Mouse (Mus musculus) thymus, adult 2 months (tissue): ENCODE measurements around the gene Mss51. TPM values are rescaled to one million over a fixed set of nuclear protein-coding genes. Genes with fewer than 3 reads are reported as not detected.

Experiments
- DNase-seq: peaks from one replicate; pipeline ENCODE4 v3.0.0; 2021
- H3K27ac ChIP-seq: fragments of 200-500 bp; 2 replicates; pipeline ENCODE4 v1.5.1; 2012; ENCODE audit warnings: low read length, control low read depth; ENCODE audit not compliant: control insufficient read depth, insufficient read depth
- H3K27me3 ChIP-seq: fragments of 200-500 bp; 2 replicates; pipeline ENCODE4 v1.6.1; 2012; ENCODE audit warnings: mild to moderate bottlenecking, low read length, moderate library complexity, mixed read lengths; ENCODE audit not compliant: control insufficient read depth, insufficient read depth
- H3K36me3 ChIP-seq: fragments of 200-500 bp; 2 replicates; pipeline ENCODE4 v1.6.1; 2012; ENCODE audit warnings: mild to moderate bottlenecking, low read length, moderate library complexity; ENCODE audit not compliant: control insufficient read depth, insufficient read depth
- H3K4me1 ChIP-seq: fragments of 200-500 bp; replicated peaks from 2 replicates; pipeline ENCODE4 v1.6.1; 2012; ENCODE audit warnings: low read length; ENCODE audit not compliant: control insufficient read depth, insufficient read depth
- H3K4me3 ChIP-seq: fragments of 200-500 bp; 2 replicates; pipeline ENCODE4 v1.5.1; 2012; ENCODE audit warnings: mild to moderate bottlenecking, low read length, control low read depth, moderate library complexity; ENCODE audit not compliant: control insufficient read depth, insufficient read depth
- CTCF ChIP-seq: fragments of 200-500 bp; IDR thresholded peaks from 2 replicates; pipeline ENCODE4 v1.5.1; 2012; ENCODE audit warnings: mild to moderate bottlenecking, control low read depth, low read length, moderate library complexity, borderline replicate concordance; ENCODE audit not compliant: control insufficient read depth, poor library complexity, insufficient read depth; ENCODE audit errors: extremely low read depth
- POLR2A ChIP-seq: fragments of 200-500 bp; IDR thresholded peaks from 2 replicates; pipeline ENCODE4 v1.6.1; 2012; ENCODE audit warnings: mild to moderate bottlenecking, low read length, control low read depth, moderate library complexity; ENCODE audit not compliant: control insufficient read depth, poor library complexity, insufficient read depth; ENCODE audit errors: extremely low read depth
- WGBS: fragments of 180-500 bp; shearing (Covaris S2); methylation state at CpG from one replicate; pipeline ENCODE4 v1.1.7; 2018; 5-methylcytosine and 5-hydroxymethylcytosine counted together
- polyA plus RNA-seq: library from polyadenylated mRNA; depleted of rRNA; stranded (reverse); fragments of >200 nt; gene quantifications from 2 replicates; pipeline ENCODE4 v1.2.3, GENCODE M21; 2012; rRNA removed

Mss51 gene
- 2.9 and 3.9 TPM in 2 replicates for polyA plus RNA-seq

DNA sequence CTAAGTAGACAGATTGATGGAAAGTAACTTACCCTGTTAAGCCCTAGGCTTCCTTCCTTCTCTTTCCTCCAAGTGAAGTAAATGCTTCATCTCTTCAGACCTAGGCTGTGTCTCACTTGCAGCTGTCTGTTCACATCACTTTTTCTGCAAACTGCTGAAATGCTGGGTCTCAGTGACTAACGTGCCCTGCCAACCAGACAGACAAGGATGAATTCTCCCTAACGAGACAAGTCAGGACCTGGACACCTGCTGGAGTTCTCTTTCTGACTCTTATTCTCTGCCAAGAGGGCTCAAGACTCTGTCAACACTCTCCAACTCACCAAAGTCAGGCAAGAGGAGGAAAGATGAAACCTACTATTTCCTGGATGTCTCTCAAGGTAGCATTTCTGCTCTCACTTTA, at the start of gene Mss51:
Gene Mss51, minus strand, starts transcription at position 299 of the 400 bp plus-strand sequence.
- Histone ChIP-seq H3K27ac (no peak within 1 kb of the TSS), H3K27me3 (no peaks in the 10 kb centered on the region), H3K36me3 (peaks cover 37% of the 10 kb centered on the region), H3K4me3 (no peak within 1 kb of the TSS), H3K4me1 (no peaks in the 10 kb centered on the region)
- TF ChIP-seq POLR2A (no peak), CTCF (no peak)
- WGBS, result 91% methylated on average over 2 of the region's 2 CpGs
- DNase-seq, result no peak

DNA sequence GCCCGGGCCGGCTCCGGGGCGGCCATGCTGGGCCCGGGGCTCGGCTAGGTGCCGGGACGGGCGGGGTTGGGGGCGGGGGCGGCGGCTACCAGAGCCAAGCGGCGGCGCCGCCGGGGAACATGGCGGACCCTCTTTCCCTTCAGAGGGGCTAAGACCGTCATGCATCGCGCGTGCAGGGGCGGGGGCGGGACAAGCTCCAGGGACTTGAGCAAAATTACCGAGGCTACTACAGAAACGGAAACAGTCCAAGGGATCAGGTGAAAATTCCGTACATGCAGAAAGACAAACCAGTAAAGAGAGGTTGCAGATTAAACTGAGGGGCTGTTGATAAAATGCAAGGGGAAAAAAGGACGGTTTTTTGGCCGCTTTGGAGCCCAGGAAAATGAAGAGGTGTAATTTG, 49.7 kb upstream of the Mss51 start, which contains the start of gene Ppp3cb:
Gene Ppp3cb, minus strand, starts transcription at position 159 of the 400 bp plus-strand sequence.
- Histone ChIP-seq H3K27ac (peak within 1 kb of the TSS; percentile 99), H3K27me3 (no peaks in the 10 kb centered on the region), H3K4me3 (peak within 1 kb of the TSS; percentile 100), H3K36me3 (no peaks in the 10 kb centered on the region), H3K4me1 (no peaks in the 10 kb centered on the region)
- 2% methylated on average over 29 of the region's 29 CpGs for WGBS
- TF ChIP-seq POLR2A, result peak; percentile 56
- TF ChIP-seq CTCF, result no peak
- peak; percentile 81 for DNase-seq

DNA sequence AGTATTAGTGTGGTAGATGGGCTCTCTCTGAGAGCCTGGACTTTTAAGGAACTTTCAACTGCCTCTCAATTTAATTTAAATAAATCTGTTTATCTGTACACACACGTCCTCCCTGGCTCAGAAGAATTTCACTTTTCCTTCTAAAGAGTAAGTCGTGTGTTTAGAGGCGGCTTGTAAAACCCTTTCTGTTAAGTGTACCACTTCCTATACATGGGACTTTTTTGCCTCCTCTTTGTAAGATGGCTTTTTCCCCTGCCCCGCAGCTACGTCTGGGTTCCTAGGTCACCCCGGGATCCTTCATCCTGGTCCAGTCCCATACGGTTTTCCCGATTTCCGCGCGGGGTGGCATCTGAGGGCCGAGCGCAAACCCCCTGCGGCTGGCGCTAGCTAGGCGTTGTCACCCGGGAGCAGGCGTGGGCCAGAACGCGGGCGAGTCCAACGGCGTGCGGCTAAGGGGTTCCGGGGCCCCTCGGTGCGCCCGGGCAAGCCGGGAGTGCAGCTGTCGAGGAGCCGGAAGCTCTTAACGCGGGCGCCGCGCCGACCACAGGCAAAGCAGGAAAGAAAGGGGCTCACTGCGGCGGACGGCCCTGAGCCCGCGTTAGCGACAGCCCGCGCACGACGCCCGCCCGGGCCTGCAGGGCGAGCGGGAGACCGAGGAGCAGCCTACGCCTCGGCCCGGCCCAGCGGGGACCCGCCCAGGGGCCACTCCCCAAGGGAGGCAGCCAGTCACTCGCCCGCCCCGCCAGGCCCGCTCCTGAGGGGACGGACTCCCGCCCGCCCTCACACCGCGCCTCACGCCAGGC, 49.0 kb upstream of the Mss51 start:
- Histone ChIP-seq H3K36me3 (no peaks in the 10 kb centered on the region), H3K4me1 (no peaks in the 10 kb centered on the region), H3K4me3 (peak overlapping the region; percentile 100), H3K27ac (peak overlapping the region; percentile 99), H3K27me3 (no peaks in the 10 kb centered on the region)
- DNase-seq, result peak; percentile 85
- WGBS, result under 1% methylated on average over 64 of the region's 67 CpGs
- peak; percentile 61 for TF ChIP-seq POLR2A
- TF ChIP-seq CTCF, result no peak; the same call in 1 of the 2 replicates

DNA sequence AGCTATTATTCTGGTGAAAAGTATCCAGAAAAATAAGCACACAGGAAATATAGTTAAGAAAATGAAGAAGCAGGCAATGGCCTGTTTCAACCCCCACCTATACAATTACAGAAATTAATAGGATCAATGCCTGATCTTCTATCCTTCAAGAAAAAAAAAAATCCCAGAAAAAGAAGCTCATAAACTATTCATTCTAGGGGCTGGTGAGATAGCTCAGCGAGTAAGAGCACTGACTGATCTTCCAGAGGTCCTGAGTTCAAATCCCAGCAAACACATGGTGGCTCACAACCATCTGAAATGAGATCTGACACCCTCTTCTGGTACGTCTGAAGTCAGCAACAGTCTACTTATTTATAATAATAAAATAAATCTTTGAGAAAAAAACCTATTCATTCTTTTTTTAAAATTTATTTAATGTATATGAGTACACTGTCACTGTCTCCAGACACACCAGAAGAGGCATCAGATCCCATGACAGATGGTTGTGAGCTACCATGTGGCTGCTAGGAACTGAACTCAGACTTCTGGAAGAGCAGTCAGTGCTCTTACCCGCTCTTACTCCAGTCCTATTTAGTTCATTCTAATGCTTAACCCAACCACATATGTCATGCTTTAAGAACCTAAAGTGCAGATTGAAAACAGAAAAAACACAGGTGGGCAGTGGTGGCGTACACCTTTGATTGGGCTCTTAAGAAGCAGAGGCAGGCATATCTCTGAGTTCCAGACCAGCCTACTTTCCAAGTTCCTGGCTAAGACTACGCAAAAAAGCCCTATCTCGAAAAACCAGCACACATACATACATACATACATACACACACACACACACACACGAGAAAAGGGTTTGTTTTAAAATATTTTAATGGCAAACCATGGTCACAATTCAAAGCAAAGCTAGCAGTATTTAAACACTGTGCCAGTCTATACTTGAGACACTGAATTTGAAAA, 48.0 kb upstream of the Mss51 start:
- no peaks in the 10 kb centered on the region for H3K27me3 ChIP-seq
- H3K27ac ChIP-seq, result no peak overlapping the region
- no peak overlapping the region for H3K4me3 ChIP-seq
- no peak for TF ChIP-seq CTCF
- no peak for TF ChIP-seq POLR2A
- DNase-seq, result no peak
- no peaks in the 10 kb centered on the region; the same call in 1 of the 2 replicates for H3K4me1 ChIP-seq
- H3K36me3 ChIP-seq, result no peaks in the 10 kb centered on the region
- WGBS, result 45% methylated on average over 7 of the region's 7 CpGs

DNA sequence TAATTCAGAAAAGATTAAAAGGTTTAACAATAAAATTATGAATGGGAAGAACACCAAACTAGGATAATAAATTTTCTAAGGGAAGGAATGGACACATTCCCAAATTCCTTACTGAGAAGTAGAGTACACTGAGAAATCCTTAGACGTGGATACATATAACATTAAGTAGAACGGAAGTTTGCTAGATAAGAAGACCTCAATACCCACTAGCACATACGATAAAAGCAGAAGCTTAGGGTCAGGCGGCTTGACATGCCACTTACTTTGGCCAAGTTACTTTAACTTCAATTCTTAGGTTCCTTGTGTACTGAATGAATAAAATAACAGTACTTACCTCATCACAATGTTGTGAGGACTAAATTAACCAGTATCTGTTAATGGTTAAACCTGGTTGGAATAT, 32.9 kb upstream of the Mss51 start:
- H3K27ac ChIP-seq, result no peak overlapping the region
- no peaks in the 10 kb centered on the region for H3K4me1 ChIP-seq
- H3K4me3 ChIP-seq, result no peak overlapping the region
- peaks cover 5% of the 10 kb centered on the region for H3K36me3 ChIP-seq
- WGBS, result 98% methylated on average over 4 of the region's 4 CpGs
- no peaks in the 10 kb centered on the region for H3K27me3 ChIP-seq
- DNase-seq, result no peak
- no peak for TF ChIP-seq CTCF

DNA sequence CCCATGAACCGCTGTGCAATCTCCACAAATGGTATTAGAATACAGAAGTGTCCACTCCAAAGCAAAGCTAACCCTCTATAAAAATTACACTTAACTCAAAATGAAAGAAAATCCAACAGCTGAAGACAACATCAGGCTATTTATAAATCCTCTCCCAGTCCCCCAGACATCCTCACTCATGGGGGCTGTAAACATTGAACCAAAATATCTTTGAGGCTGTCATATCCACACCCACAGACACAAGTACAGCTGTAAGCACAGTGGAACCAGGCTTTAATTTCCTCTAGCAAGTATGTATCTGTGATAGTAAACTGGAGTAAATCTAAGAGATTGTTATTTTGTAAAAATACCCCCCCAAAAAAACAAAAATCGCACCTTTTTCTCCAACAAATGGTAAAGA, 23.5 kb upstream of the Mss51 start:
- 100% methylated on average over 2 of the region's 2 CpGs for WGBS
- peaks cover 49% of the 10 kb centered on the region for H3K36me3 ChIP-seq

More for the DNA sequence above, 23.5 kb upstream of the Mss51 start:
- no peaks in the 10 kb centered on the region for H3K4me1 ChIP-seq
- H3K27ac ChIP-seq, result no peak overlapping the region
- TF ChIP-seq POLR2A, result no peak
- no peak for TF ChIP-seq CTCF
- DNase-seq, result no peak
- no peaks in the 10 kb centered on the region for H3K27me3 ChIP-seq
- H3K4me3 ChIP-seq, result no peak overlapping the region
